Mouse (Mus musculus): ENCODE measurements around the gene Tmeff2.

Tmeff2 gene

GRCm38 (mm10) chr1:51104698-51105097 lies 204.3 kb downstream of the Tmeff2 start:
- DNase-seq (ENCODE audit: low read depth, low spot score) = no peak

- no peak for DNase-seq (ENCODE audit: low read depth, low spot score)
Observed at GRCm38 (mm10) chr1:51106401-51106920, 206.0 kb downstream of the Tmeff2 start.

GRCm38 (mm10) chr1:51107299-51107698 lies 206.9 kb downstream of the Tmeff2 start:
- no peak for DNase-seq (ENCODE audit: low read depth, low spot score)

GRCm38 (mm10) chr1:51114721-51115120 lies 214.3 kb downstream of the Tmeff2 start:
- DNase-seq (ENCODE audit: low read depth, low spot score) = no peak

- DNase-seq (ENCODE audit: low read depth, low spot score) = no peak
Observed at GRCm38 (mm10) chr1:51115761-51116160, 215.3 kb downstream of the Tmeff2 start.

GRCm38 (mm10) chr1:51117830-51118229 lies 217.4 kb downstream of the Tmeff2 start:
- no peak for DNase-seq (ENCODE audit: low read depth, low spot score)

GRCm38 (mm10) chr1:51125671-51126424 lies 225.4 kb downstream of the Tmeff2 start:
- DNase-seq (ENCODE audit: low read depth, low spot score) = no peak

- no peak for DNase-seq (ENCODE audit: low read depth, low spot score)
Observed at GRCm38 (mm10) chr1:51126425-51126765, 225.9 kb downstream of the Tmeff2 start.

GRCm38 (mm10) chr1:51136792-51137191 lies 236.3 kb downstream of the Tmeff2 start:
- no peak for DNase-seq (ENCODE audit: low read depth, low spot score)

- no peak for DNase-seq (ENCODE audit: low read depth, low spot score)
Observed at GRCm38 (mm10) chr1:51139605-51140004, 239.2 kb downstream of the Tmeff2 start.

- DNase-seq (ENCODE audit: low read depth, low spot score) = no peak
Observed at GRCm38 (mm10) chr1:51141381-51141780, 240.9 kb downstream of the Tmeff2 start.

GRCm38 (mm10) chr1:51142729-51143128 lies 242.3 kb downstream of the Tmeff2 start:
- DNase-seq (ENCODE audit: low read depth, low spot score) = no peak

- no peak for DNase-seq (ENCODE audit: low read depth, low spot score)
Observed at GRCm38 (mm10) chr1:51145693-51146092, 245.2 kb downstream of the Tmeff2 start.

- no peak for DNase-seq (ENCODE audit: low read depth, low spot score)
Observed at GRCm38 (mm10) chr1:51148481-51149137, 248.2 kb downstream of the Tmeff2 start.

- DNase-seq (ENCODE audit: low read depth, low spot score) = no peak
Observed at GRCm38 (mm10) chr1:51149488-51149887, 249.0 kb downstream of the Tmeff2 start.

- no peak for DNase-seq (ENCODE audit: low read depth, low spot score)
Observed at GRCm38 (mm10) chr1:51149890-51150289, 249.4 kb downstream of the Tmeff2 start.

GRCm38 (mm10) chr1:51152017-51152416 lies 251.6 kb downstream of the Tmeff2 start:
- no peak for DNase-seq (ENCODE audit: low read depth, low spot score)

- DNase-seq (ENCODE audit: low read depth, low spot score) = no peak
Observed at GRCm38 (mm10) chr1:51152856-51153255, 252.4 kb downstream of the Tmeff2 start.

- no peak for DNase-seq (ENCODE audit: low read depth, low spot score)
Observed at GRCm38 (mm10) chr1:51184276-51184675, 283.8 kb downstream of the Tmeff2 start.

- no peak for DNase-seq (ENCODE audit: low read depth, low spot score)
Observed at GRCm38 (mm10) chr1:51189008-51189407, 288.6 kb downstream of the Tmeff2 start.

GRCm38 (mm10) chr1:51191253-51191652 lies 290.8 kb downstream of the Tmeff2 start:
- DNase-seq (ENCODE audit: low read depth, low spot score) = no peak

GRCm38 (mm10) chr1:51191872-51192613 lies 291.6 kb downstream of the Tmeff2 start:
- DNase-seq (ENCODE audit: low read depth, low spot score) = no peak

Measured in CD4-positive helper T cell, adult 2 months (primary cell).